Mouse (Mus musculus): ENCODE results near the gene Zfp960. TPM values are rescaled to one million over a fixed set of nuclear protein-coding genes. Genes with fewer than 3 reads are reported as not detected.
"Not testable (repeated sequence)": the region's sequence is repeated elsewhere in the genome, so short reads cannot be mapped to it uniquely, and the experiment has no call there.

The Zfp960 gene
- polyA plus RNA-seq (2014; fragmentation: Nextera tagmentation; extraction: Ambion mirVana), result 4.2 and 4.9 TPM in 2 replicates

- not testable (repeated sequence) for H3K27me3 ChIP-seq (replicated peaks; ENCODE audit: control insufficient read depth, insufficient read depth, low read length)
- 2% methylated on average over 12 of the region's 21 CpGs for WGBS
- ATAC-seq, result peak; percentile 100
Measured at GRCm38 (mm10) chr17:17063628-17064494, at the start of gene Zfp960. Zfp960 (plus strand) TSS chr17:17064113.

GRCm38 (mm10) chr17:17018071-17018470, 45.8 kb upstream of the Zfp960 start:
- not testable (repeated sequence) for H3K4me1 ChIP-seq (ENCODE audit: control insufficient read depth, insufficient read depth, low read length); DNase-seq (ENCODE audit: low spot score); H3K4me3 ChIP-seq (ENCODE audit: low read depth, low read length); H3K27me3 ChIP-seq (replicated peaks; ENCODE audit: control insufficient read depth, insufficient read depth, low read length); ATAC-seq; H3K36me3 ChIP-seq (ENCODE audit: control insufficient read depth, insufficient read depth, low read length); H3K4me2 ChIP-seq (ENCODE audit: low read length); H3K27ac ChIP-seq (ENCODE audit: low read depth, low read length); H3K9ac ChIP-seq (ENCODE audit: low read length)
- 93% methylated on average over 2 of the region's 2 CpGs for WGBS
- H3K9me3 ChIP-seq (replicated peaks; ENCODE audit: control insufficient read depth, low read length), result peaks cover 13% of the 10 kb centered on the region; the same call in 1 of the 2 replicates

More at GRCm38 (mm10) chr17:17063628-17064494, at the start of gene Zfp960:
- not testable (repeated sequence) for H3K27ac ChIP-seq (ENCODE audit: low read depth, low read length); H3K9me3 ChIP-seq (replicated peaks; ENCODE audit: control insufficient read depth, low read length); H3K4me1 ChIP-seq (ENCODE audit: control insufficient read depth, insufficient read depth, low read length); H3K36me3 ChIP-seq (ENCODE audit: control insufficient read depth, insufficient read depth, low read length)
- peak within 1 kb of the TSS; percentile 35 for H3K4me3 ChIP-seq (ENCODE audit: low read depth, low read length)
- DNase-seq (ENCODE audit: low spot score), result peak; percentile 96
- H3K9ac ChIP-seq (ENCODE audit: low read length), result peak within 1 kb of the TSS; percentile 48; the same call in 1 of the 2 replicates
- peak within 1 kb of the TSS; percentile 40 for H3K4me2 ChIP-seq (ENCODE audit: low read length)

GRCm38 (mm10) chr17:17059566-17059965, 4.3 kb upstream of the Zfp960 start:
- ATAC-seq; H3K4me1 ChIP-seq (ENCODE audit: control insufficient read depth, insufficient read depth, low read length); H3K9ac ChIP-seq (ENCODE audit: low read length); H3K27ac ChIP-seq (ENCODE audit: low read depth, low read length); H3K27me3 ChIP-seq (replicated peaks; ENCODE audit: control insufficient read depth, insufficient read depth, low read length); H3K9me3 ChIP-seq (replicated peaks; ENCODE audit: control insufficient read depth, low read length); DNase-seq (ENCODE audit: low spot score); H3K4me2 ChIP-seq (ENCODE audit: low read length); H3K4me3 ChIP-seq (ENCODE audit: low read depth, low read length); H3K36me3 ChIP-seq (ENCODE audit: control insufficient read depth, insufficient read depth, low read length): not testable (repeated sequence)
- 78% methylated on average over 1 of the region's 1 CpGs for WGBS

- not testable (repeated sequence) for H3K4me1 ChIP-seq (ENCODE audit: control insufficient read depth, insufficient read depth, low read length); H3K27ac ChIP-seq (ENCODE audit: low read depth, low read length); H3K9ac ChIP-seq (ENCODE audit: low read length); H3K4me3 ChIP-seq (ENCODE audit: low read depth, low read length); DNase-seq (ENCODE audit: low spot score); H3K9me3 ChIP-seq (replicated peaks; ENCODE audit: control insufficient read depth, low read length); H3K4me2 ChIP-seq (ENCODE audit: low read length); H3K27me3 ChIP-seq (replicated peaks; ENCODE audit: control insufficient read depth, insufficient read depth, low read length); H3K36me3 ChIP-seq (ENCODE audit: control insufficient read depth, insufficient read depth, low read length)
- no CpG with 5 or more reads among the region's 8 CpGs for WGBS
- peak; percentile 99 for ATAC-seq
Measured at GRCm38 (mm10) chr17:17120830-17121502, 57.1 kb downstream of the Zfp960 start, which contains the start of gene Zfp97. Zfp97 (plus strand) TSS chr17:17121415.

Other genes with a start within 250 kb of the Zfp960 start
- gene Zfp97, start 57.3 kb downstream of the Zfp960 start, polyA plus RNA-seq (2014; fragmentation: Nextera tagmentation; extraction: Ambion mirVana), result 4.4 and 5.9 TPM in 2 replicates

All from forebrain, embryonic 14.5 days (tissue).